Mouse (Mus musculus) gastrocnemius, adult 18-20 months (tissue): Measurements from ENCODE around the gene Ogdh. TPM values are rescaled to one million over a fixed set of nuclear protein-coding genes. Genes with fewer than 3 reads are reported as not detected.

Experiments used
- DNase-seq: peaks from one replicate; pipeline ENCODE4 v3.0.0; 2021; ENCODE audit warnings: low spot score
- total RNA-seq, 2 experiments: library from RNA; stranded (reverse); gene quantifications; 2 replicates each; pipeline ENCODE4 v1.2.3; 2021

Ogdh gene
- total RNA-seq, 2 experiments from 2014 or later, result 668 to 737 TPM

DNA sequence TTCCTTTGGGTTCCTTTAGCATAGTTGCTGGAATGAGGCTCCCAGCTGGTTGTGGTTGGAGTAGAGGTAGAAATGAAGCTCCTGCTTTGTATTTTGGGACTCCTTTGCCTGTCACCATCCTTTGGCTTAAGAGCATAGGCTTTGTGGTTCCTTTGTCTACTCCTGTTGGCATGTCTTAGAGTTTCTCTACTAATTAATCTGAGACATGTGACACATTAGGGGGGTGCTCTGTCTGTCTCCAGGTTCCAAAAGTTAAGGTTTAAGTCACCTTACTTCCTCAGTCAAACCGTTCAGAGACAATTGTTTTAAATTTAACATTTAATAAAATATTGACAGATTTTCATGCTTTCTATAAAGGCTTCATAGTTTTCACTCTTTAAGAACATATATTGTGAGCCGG lies 2.2 kb downstream of the Ogdh start:
- DNase-seq, result no peak

DNA sequence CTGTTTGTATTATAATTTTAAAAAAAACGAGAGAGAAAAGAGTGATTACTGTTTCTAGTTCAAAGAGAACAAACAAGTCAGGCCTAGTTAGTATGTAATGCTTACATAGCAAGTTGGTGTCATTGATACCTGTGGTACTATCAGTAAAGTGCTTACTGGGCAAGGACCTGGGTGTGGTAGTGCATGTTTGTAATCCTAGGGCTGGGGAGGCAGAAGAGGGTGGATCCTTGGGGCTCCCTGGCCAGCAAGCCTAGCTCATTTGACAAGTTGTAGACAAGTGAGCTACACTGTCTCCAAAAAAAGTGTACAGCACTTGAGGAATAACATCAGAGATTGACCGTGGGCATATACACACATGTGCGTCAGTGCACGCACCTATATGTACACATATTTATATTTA lies 3.2 kb downstream of the Ogdh start:
- DNase-seq, result peak; percentile 19

DNA sequence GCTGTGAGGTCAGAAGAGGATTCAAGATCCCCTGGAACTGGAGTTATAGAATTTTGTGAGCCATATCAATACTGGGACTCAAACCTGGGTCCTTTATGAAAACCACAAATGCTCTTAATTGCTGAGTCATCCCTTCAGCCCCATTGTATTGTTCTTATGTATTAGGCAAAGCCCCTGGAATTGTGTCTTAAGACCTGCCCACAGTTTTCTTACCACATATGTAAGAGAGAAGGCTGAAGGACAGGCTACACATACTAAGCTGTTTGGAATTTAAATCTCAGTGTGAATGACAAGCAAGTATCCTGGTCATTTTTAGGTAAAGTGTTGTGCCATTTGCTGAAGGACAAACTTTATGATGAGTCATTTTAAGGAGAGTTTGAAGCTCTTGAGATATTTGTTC lies 4.6 kb downstream of the Ogdh start:
- DNase-seq, result no peak

DNA sequence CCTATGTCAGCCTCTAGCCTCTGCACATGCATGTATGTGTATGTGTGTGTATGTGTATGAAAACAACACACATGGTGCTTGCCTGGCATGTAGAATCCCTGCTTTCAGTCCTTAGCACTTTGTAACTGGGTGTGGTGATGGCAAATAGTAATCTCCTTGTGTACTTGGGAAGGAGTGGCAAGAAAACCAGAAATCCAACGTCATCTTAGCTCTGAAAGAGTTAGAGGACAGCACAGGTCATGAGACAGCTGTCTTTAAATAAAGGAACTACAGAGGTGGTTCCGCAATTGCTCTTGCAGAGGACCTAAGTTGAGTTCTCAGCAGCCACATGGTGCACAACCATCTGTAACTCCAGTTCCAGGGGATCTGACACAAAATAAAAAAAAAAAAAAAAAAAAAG lies 8.0 kb downstream of the Ogdh start:
- DNase-seq, result no peak

DNA sequence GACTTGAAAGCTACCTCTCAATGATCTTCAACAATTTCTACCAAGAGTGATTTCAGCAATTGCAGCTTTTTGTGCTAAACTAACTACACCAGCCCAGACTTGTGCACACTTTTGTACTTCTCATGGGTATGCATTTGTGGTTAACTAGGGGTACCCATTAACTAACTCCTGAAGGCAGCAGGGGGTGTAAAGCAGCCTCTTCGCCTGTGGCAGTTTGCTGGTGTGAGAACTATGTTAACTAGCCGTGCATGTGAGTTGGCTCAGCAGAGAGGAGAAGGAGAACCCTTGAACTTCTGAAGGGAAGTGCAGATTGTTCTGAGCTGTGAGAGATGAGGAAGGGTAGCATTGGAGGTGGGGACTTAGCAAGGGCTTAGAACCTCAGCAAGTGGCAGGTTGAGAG lies 11.4 kb downstream of the Ogdh start:
- DNase-seq, result no peak

DNA sequence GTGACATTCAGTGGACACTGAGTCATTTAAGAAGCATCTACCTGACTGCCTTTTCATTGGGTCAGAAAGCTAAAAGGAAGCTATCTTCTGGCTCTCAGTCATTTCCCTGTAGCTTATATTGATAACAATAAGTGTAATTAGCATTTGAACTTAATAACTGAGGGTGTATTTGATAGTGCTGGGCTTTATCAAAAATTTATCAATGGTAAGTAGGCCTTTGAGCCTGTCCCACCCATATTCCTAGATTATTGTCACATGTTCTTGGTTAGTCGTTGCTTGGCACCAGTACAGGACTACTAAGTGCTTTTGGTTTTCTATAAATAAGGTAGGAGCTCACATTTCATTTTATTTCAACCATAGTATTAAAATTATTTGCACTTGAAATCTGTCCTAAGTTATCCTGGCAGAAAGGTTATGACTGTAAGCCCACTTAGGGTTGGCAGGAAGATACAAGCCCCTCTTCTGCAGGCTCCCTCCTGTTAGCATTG lies 14.6 kb downstream of the Ogdh start:
- DNase-seq, result peak; percentile 18

DNA sequence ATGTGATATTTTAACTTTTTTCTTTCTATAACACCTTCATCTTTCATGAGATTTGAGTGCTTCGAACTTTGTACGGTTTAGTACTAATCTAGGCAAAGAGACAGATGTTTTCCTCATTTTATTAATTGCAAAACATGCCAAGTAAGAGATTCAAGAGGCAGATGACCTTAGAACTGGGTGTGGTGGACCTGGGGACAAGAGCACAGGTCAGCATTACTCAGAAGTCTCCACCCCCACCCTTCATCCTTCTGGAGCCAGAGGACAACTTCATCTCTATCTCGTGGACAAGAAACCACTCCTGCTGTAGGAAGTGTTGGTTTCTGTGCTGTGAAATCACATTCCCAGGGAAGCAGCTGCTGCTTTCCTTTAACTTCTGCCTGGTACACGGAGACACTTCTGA lies 16.7 kb downstream of the Ogdh start:
- no peak for DNase-seq

DNA sequence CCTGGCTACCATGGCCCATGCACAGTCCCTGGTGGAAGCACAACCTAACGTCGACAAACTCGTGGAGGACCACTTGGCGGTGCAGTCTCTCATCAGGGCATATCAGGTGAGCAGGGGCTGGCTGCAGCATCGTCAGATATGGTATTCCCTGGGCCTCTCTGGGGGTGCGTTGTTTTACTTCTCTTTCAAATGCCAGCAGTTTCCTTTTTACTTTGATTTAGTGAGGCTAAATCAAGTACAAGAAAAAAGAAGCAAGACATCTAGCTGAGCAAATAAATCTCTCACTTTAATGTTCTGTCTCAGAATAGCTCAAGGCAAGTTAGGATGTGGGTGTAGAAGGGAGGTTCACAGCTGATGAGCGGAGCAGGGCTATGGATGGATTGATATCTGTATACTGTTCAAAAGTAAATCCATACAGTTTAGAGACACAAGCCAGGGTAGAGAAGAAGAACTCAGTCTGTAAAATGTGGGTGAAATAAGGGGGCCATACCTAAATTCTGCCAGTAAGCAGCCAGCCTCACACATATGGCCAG lies 22.5 kb downstream of the Ogdh start:
- no peak for DNase-seq

DNA sequence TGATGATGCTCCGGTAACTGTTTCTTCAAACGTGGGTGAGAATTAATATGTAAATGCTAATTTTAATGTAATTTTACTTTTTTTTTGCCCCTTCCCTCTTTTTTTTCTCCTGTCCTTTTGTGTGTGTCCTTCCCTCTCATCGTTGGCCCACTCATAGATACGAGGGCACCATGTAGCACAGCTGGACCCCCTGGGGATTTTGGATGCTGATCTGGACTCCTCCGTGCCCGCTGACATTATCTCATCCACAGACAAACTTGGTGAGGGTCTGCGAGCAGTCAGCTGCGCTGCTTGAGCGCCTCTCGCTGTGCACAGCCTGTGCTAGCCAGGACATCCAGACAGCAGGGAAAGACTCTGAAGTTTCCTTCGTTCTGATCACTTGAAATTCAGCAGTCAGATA lies 25.4 kb downstream of the Ogdh start:
- no peak for DNase-seq

DNA sequence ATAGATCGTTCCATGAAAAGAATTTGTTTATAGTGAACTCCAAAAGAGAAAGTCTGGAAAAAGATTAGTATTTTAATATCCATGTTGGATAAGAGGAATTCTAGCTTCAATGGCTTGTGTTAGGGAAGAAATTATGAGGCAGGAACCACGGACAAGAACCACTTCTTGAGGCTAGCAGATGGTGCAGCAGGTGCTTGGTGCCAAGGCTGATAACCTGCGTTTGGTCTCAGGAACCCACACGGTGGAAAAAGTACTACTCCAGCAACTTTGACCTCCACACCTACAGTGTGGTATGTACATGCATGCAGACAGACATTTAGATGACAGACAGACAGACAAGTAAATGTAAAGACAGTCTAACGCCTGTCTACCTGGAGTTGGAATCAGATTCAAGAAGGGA lies 27.1 kb downstream of the Ogdh start:
- no peak for DNase-seq

DNA sequence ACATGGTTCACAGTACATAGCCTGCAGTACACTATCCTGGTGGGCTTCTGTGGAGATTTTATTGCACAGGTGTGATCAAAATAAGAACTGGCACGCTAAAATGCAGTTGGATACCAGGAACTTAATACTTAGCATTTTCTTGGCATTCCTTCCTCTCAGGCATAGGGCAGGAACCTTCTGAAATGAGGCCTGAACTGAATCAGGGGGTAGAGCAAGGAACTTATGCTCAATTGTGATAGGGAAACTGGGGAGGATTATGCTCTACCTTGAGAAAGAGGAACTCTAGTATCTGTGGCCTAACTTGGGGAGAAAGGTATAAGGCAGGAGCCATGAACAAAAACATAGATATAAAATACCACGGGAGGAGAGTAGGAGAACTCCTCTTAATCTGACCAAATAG lies 27.9 kb downstream of the Ogdh start:
- no peak for DNase-seq

DNA sequence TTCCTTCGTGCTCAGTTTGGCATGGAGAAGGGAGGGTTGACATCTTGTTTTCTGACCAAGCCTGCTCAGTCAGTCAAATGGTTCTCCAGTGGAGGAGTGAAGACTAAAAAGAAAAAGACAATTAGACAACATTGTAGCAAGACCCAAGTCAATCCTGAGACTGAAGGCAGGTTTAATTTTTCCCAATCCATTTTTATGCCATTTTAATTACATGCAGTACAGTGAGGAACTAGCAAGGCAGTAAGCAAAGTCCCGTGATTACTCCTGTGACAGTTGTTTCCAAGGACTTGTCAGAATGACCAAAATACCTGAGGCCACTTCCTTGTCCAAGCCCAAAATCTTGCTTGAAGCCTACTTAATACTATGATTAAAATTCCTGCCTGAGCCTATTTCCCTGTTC lies 30.7 kb downstream of the Ogdh start:
- DNase-seq, result no peak

DNA sequence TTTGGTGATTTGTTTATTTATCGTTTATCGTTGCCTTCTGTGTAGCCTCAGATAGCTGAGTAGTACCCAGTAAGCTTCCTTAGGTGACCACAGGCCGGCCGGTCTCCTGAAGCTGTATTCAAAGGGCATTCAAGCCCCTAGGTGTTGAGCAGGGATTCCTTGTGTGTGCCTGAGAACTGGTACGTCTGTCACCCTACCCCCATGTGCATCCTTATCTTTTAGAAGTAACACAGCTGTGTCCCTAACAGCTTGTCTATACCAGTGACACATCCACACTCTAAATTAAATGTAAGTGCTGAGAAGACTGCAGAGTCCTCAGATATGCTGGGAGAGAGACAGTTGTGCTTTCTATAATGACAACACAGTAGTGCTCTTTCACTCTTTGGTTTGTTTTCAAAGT lies 31.9 kb downstream of the Ogdh start:
- DNase-seq, result no peak

DNA sequence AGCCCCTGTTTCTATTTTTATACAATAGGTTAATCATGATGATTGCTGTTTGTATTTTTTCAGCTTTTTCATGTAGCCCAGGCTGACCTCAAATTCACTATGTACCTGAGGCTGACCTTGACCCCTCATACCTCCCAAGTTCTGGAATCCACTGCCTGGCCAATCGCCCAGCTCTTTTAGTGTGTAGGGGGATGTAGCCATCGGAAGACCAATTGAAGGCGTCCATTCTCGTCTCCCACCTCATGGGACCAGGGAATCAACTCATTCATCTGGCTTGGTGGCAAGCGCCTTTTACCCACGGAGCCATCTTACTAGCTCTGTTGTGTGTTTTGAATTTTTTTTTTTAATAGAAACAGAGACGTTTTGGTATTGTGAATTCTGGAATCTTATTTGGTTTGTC lies 39.8 kb downstream of the Ogdh start:
- DNase-seq, result no peak

DNA sequence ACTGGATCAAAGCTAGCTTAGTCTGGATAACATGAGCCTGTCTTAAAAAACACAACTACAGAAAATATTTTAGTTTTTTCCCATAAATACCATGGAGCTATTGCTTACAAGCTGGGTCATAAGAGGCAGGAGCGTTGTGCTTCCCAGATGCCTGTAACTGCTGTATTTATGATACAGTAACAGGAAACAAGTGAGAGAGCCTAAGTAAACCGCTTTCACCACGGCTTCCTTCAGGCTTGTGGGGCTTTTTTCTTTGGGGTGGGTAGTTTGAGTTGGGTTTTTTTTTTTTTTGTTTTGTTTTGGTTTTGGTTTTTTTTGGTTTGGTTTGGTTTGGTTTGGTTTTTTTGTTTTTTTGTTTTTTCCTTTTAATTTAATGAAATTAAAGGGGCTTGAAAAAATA lies 41.2 kb downstream of the Ogdh start:
- no peak for DNase-seq

DNA sequence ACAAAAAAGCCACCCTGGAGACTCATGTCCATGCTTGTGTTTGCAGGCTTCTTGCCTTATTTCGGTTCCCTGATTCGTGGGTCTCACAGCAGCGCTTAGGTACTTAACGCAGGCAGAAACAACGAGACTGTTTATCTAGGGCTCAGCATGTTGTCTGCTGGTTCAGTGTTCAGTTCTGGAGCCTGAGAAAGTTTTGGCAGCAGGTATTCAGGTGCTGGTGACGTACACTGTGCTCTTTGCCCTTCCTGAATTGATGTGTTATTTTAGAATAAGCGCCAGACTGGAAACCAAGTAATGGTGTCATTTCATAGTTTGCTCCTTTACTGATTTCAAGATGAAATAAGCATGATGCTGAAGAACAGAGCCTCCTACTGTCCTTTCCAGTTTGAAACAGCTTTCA lies 42.0 kb downstream of the Ogdh start:
- no peak for DNase-seq

DNA sequence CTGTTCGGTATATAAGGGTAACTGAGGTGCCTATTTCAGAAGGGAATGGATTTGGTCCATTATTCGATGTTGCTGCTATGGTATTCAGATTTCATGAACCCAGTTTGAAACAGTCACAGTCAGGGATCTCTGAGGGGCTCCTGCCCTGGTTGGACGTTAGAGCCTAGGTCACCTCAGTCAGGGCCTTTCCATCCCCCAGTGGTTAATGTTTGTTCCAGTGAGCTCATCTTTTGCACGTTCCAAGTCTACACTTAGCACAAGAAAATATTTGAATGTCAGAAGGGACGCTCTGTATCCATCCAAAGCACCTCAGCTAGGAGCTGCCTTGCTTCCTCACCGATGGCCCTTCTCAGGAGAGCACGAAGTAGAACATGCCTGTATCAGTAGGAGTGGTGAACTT lies 43.9 kb downstream of the Ogdh start:
- DNase-seq, result no peak

DNA sequence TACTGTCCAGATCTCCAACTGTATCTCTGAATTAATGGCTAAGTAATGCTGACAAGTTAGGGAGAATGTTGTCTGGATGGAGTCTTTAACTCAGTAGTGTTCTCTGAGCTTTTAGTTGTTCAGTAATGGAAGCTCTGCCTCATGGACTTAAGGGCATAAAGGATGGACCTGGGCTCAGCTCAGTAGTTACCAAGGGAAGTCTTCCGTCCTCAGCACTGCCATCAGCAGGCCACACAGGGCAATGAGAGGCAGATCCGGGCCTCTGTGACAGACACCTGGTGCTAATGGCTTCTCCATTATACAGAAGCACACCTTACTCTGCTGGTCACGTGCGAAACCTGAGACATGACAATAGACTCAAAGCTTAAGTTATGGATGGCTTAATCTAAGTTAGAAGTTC lies 45.3 kb downstream of the Ogdh start:
- no peak for DNase-seq

DNA sequence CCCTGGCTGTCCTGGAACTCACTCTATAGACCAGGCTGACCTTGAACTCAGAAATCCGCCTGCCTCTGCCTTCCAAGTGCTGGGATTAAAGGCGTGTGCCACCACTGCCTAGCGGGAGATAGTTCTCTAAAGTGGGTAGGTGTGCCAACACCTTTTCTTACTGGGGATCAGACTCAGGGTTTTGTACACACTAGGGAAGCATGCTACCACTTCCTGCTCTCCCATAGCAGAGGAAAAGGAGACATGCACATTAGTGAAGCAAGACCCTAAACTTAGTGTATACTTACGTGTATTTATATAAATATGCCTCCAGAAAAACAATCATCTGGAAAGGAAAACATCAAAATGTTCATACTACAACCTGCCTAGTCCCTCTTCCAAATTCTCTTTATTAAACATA lies 54.5 kb downstream of the Ogdh start:
- no peak for DNase-seq

DNA sequence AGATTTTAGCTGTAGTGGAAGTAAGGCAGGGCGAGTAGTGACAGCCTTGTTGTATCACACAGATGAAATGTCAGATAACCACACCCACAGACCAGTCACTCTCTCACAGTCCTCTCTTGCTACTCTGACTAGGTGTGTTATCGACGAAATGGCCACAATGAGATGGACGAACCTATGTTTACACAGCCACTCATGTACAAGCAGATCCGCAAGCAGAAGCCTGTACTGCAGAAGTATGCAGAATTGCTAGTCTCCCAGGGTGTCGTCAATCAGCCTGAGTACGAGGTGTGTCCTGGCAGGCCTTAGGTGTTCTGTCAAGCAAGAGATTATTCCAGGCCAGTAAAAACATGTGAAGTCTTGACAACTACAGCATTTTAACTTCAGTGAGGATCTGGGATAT lies 55.5 kb downstream of the Ogdh start:
- DNase-seq, result no peak

DNA sequence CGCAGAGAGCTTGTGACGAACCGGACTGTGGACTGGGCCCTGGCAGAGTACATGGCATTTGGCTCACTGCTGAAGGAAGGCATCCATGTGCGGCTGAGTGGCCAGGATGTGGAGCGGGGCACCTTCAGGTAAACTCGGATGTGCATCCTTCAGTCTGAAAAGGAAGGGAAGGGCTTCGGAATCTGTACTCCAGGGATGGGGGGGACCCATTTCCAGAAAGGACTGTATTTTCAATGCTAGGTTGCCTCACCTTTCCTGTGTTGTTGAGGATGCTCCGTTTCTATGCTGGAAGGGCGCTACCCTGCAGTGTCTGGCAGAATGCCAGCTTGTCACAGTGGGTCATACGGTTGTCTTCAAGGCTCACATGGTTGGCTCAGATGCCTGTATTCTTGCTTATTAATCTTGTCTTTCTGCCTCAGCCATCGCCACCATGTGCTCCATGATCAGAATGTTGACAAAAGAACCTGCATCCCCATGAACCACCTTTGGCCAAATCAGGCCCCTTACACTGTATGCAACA lies 57.3 kb downstream of the Ogdh start:
- no peak for DNase-seq

DNA sequence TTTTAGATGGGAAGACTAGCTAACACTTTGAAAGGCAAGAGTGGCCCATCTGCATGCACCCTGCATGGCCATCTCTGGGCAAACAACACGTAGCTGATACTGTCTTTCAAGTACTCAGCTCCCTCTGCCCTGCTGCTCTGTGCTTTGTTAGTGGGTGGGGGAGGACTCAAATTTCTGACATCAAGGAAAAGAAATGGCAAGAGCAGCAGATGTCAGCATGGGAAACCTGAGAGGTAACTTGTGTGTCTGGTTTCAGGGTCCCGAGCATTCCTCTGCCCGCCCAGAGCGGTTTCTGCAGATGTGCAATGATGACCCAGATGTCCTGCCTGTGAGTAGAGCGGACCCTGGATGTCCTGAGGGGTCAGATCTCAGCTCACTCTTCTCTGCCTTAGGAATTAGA lies 58.2 kb downstream of the Ogdh start:
- no peak for DNase-seq

DNA sequence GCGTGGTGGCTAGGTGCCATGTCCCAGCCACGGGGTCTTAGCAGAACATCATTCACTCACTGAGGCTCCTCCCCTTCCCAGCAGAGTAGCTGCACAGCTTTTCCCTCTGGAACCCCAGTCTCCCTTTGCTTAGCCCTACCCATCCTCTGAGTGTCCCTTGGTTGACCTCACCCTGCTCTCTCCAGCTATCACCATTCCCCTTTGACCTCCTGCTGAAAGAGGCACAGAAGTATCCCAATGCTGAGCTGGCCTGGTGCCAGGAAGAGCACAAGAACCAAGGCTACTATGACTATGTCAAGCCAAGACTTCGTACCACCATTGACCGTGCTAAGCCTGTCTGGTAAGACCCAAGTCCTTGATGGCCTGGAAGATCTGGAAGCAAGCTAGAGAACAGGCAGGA lies 63.7 kb downstream of the Ogdh start:
- no peak for DNase-seq

DNA sequence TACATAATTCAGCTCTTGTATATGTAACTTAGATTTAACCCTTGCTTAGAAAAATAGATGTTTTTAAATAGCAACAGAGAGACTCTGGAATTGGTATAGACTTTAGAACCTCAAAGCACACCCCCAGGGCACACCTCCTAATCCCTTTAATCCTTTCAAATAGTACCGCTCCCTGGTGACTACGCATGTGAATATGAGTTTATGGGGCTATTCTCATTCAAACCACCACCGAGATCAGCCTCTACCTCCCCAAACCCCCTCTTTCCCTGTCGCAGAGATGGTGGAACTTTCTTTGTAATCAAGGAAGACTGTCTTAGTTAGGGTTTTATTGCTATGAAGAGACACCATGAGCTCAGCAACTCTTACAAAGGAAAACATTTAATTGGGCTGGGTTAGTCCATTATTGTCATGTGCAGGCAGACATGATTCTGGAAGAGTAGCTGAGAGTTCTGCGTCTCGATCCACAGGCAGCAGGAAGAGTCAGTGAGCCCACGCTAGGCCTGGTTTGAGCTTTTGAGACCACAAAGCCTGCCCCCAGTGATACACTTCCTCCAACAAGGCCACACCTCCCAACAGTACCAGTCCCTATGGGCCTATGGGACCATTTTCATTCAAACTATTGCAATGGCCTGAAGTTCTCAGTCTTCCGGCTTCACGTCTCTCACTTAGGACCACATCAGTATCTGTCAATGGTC lies 73.3 kb downstream of the Ogdh start:
- no peak for DNase-seq
